Mouse (Mus musculus) thymus, postnatal 4 days (tissue): ENCODE data around the gene Ctbp2.

ENCODE experiments used
- DNase-seq: peaks from one replicate; pipeline ENCODE4 v3.0.0; 2021

Ctbp2 gene

GRCm38 (mm10) chr7:133002271-133002670, 121.9 kb downstream of the Ctbp2 start:
- no peak for DNase-seq

- no peak for DNase-seq
These were observed 122.8 kb downstream of the Ctbp2 start for GRCm38 (mm10) chr7:133001388-133001787.

- no peak for DNase-seq
These were observed 125.1 kb downstream of the Ctbp2 start for GRCm38 (mm10) chr7:132999061-132999460.

GRCm38 (mm10) chr7:132998639-132999038, 125.5 kb downstream of the Ctbp2 start:
- DNase-seq, result no peak

- peak; percentile 31 for DNase-seq
These were observed 127.8 kb downstream of the Ctbp2 start for GRCm38 (mm10) chr7:132996391-132996790.

DNA sequence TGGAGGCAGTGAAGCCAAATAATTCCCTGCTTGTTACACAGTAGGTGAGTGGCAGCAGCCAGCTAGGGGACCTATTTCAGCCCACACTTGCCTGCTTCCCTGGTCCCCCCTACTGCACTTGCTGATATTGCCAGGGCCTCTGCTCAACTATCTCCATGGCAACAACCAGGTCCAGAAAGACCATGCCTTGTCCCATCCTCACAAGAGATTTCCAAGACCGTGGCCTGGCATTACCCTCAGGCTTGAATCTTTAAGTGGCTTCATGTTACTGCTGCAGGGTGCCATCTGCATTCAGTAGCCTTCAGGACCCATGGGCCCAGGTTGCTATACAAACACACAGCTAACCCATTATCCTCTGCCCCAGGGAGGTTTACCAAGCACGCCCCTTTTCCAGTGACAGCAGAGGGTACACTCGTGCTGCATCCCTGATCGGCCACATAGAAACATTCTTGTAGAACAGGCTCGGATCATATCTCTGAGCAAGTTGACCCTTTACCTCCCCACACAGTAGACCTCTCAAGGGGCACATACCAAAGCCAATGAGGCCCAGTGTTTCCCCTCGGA, 129.4 kb downstream of the Ctbp2 start:
- no peak for DNase-seq

DNA sequence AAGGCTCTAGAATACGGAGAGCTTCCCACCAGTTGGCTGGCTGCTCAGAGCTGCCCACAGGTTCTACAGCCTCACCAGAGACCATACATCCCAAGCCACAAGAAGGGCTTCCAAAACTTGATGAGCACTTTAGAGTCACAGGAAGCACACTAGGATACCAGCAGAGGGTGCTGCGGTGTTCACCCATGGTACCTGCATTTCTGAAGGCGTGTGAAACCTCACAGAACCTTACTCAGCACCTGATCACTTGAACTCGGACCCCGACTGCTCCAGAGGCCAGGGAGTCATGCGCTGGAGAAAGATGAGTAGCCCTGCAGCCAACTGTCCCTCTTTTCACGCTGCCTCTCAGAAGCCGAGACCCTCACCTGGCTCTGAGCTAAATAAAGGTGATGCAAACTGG, 130.0 kb downstream of the Ctbp2 start:
- peak; percentile 27 for DNase-seq

GRCm38 (mm10) chr7:132992967-132993615, 131.1 kb downstream of the Ctbp2 start:
- DNase-seq, result no peak

- no peak for DNase-seq
These were observed 132.8 kb downstream of the Ctbp2 start for GRCm38 (mm10) chr7:132991240-132991900.

GRCm38 (mm10) chr7:132989839-132990238, 134.3 kb downstream of the Ctbp2 start:
- DNase-seq, result no peak

DNA sequence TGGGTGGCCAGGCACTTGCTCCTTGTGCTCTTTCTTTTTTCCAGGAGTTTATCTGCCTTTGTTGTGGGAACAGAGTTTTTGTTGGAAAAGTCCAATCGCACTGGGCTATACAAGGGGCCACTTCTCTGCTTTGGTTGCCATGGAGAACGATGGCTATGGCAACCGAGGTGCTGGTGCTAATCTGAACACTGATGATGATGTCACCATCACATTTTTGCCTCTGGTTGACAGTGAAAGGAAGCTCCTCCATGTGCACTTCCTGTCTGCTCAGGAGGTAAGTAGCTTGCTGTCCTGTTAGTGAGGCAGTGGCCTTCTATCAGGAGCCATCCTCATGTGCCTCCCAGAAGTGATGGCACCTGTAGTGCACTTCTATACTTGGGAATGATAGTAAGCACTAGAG, 141.5 kb downstream of the Ctbp2 start:
- no peak for DNase-seq

GRCm38 (mm10) chr7:132977981-132978380, 146.2 kb downstream of the Ctbp2 start:
- no peak for DNase-seq

- no peak for DNase-seq
These were observed 148.1 kb downstream of the Ctbp2 start for GRCm38 (mm10) chr7:132976079-132976478.

GRCm38 (mm10) chr7:132972079-132972478, 152.1 kb downstream of the Ctbp2 start:
- DNase-seq, result no peak

DNA sequence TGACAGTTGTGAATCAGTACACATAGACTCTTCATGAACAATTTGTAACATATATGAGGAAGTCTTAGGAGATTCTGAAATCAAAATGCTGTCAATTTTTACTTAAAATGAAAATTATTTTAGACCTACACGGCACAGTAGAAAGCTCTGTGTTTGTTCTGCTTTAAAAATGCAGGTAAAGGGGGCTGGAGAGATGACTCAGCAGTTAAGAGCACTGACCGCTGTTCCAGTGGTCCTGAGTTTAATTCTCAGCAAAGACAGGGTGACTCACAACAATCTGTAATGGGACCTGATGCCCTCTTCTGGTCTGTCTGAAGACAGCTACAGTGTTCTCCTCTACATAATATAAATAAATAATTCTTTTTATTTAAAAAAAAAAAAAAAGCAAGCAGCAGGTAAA, 158.4 kb downstream of the Ctbp2 start:
- no peak for DNase-seq

GRCm38 (mm10) chr7:132964395-132964794, 159.8 kb downstream of the Ctbp2 start:
- no peak for DNase-seq

DNA sequence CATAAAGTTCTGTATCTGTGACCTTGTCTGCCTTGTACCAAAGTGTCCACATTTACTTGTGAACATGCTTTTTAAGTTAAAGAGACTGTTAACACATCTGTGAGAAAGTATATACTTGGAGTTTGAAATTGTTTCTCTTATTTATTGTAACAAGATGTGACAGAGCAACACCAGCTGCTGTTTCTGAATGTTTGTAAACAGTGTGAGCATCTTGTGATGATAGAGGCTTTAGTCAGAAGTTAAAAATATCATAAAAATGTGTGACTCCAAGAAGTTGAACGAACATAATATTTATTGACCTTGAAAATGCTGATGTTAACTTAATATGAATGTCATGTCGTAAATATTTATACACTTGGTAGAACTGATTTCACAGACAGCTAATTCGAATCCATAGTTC, 173.5 kb downstream of the Ctbp2 start:
- no peak for DNase-seq

DNA sequence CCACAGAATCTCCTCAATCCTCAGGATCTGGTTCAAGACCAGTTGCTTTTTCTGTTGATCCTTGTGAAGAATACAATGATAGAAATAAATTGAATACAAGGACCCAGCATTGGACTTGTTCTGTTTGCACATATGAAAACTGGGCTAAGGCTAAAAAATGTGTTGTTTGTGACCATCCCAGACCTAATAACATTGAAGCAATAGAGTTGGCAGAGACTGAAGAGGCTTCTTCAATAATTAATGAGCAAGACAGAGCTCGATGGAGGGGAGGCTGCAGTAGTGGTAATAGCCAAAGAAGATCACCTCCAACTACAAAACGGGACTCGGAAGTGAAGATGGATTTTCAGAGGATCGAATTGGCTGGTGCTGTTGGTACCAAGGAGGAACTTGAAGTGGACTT, 174.2 kb downstream of the Ctbp2 start:
- no peak for DNase-seq

DNA sequence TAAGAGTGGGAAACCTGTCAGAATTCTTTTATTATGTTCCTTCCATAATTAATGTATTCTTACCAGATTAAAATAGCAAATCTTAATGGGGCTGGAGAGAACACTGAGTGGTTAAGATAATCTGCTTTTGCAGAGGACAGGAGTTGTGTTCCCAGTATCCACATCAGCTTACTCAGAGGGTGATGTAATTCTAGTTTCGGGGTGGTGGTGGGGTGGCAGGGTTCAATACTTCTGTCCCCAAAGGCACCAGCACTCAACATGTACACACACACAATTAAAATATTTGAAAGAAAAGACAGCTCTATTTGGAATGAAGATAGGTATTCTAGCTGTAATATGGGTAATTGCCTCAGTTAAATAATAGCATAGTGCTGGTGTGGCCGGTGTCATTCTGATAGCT, 183.6 kb downstream of the Ctbp2 start:
- no peak for DNase-seq

GRCm38 (mm10) chr7:132939118-132939517, 185.0 kb downstream of the Ctbp2 start:
- DNase-seq, result no peak
